Mouse (Mus musculus) cerebellum, adult 9-10 months (tissue): ENCODE measurements around the gene Plekha6.
"Not testable (repeated sequence)": the region's sequence is repeated elsewhere in the genome, so short reads cannot be mapped to it uniquely, and the experiment has no call there.

Experiments
- DNase-seq: peaks from one replicate; pipeline ENCODE4 v3.0.0; 2022

The Plekha6 gene

DNA sequence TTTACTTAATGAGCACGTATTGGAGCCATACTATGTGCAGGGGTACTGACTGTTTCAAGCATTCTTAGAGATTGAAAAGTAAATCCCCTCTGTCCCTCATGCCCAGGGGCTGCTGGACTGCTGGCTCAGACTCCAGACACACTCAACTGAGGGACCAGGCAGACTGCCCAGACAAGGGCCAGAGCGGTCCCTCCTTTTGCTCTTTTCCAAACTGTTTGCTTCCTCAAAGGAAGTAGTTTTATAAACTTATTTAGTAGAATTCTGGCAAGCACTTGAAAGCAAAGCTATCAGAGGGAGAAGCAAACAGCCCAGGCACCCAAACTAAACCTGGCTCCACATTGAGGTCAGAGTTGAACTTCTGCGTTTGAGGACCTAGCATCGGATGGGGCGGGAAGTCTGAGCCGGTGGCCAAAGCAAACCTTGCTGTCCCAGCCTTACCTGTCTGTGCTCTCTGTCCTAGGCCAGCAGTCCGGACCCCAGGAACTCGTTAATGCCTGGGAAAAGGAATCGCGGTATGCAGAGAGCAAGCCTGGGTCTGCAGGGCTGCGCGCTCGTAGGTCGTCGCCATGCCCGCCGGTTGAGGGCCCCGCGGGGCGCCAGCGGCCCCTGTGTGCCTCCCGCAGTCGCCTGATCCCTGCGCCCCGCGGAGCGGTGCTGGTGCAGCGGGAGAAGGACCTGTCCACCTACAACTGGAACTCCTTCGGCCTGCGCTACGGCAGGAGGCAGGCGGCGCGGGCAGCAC is 165.1 kb downstream of the Plekha6 start:
- no peak for DNase-seq

GRCm38 (mm10) chr1:133329638-133329964 is 165.6 kb downstream of the Plekha6 start:
- no peak for DNase-seq

GRCm38 (mm10) chr1:133331142-133331541 is 167.1 kb downstream of the Plekha6 start:
- no peak for DNase-seq

DNA sequence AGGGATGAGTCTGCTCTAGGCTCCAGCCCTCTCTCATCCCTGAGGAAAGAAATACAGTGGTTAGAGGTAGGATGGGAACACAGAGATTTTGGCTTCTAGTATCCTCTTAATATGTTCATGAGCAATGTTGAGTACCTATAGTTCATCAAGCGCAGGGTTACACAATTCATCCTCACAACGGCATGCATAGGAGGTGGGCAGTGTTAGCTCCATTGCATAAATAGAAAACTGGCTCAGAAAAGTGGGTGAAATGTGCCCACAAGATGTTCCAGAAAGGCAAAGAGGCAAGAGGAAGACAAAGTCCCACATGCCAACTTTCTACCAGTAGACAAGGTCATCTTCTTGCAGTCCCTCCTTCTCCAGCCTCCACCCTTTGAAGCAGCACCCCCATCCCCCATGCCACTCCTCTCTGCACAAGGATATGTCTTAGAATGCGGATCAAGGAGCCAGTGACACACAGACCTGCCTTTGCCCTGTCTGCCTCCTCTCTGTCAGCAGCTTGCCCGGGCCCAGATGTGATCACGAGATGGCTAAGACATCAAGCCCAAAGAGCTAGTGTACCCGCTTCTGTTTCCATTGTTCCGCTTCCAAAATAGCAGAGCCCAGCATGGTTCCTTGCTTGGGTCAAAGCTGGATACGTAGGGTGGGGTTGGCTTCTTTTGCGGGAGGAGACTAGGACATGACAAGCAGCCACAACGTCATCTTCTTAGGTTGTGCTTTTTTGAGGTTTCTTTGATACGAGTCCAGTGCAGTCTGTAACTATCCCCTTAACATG is 168.8 kb downstream of the Plekha6 start:
- DNase-seq: no peak

GRCm38 (mm10) chr1:133333937-133334336 is 169.9 kb downstream of the Plekha6 start:
- no peak for DNase-seq

DNA sequence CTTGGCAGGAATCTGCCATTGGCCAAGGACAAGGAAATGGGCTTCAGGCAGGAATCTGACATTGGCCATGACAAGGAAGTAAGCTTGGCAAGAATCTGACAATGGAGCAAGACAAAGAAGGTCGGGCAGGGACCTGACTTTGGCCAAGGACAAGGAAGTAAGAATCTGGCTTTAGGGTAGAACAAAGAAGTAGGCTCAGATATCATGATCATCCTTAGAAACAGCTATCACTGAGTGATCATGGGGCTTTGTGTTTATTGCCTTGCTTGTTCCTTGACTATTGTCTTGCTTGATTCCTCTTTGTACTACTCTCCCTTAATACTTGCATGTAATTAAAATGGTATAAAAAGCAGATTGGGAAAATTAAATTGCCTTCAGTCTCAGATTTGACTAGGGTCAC is 176.4 kb downstream of the Plekha6 start:
- DNase-seq: not testable (repeated sequence)

GRCm38 (mm10) chr1:133344357-133344756 is 180.3 kb downstream of the Plekha6 start:
- no peak for DNase-seq

DNA sequence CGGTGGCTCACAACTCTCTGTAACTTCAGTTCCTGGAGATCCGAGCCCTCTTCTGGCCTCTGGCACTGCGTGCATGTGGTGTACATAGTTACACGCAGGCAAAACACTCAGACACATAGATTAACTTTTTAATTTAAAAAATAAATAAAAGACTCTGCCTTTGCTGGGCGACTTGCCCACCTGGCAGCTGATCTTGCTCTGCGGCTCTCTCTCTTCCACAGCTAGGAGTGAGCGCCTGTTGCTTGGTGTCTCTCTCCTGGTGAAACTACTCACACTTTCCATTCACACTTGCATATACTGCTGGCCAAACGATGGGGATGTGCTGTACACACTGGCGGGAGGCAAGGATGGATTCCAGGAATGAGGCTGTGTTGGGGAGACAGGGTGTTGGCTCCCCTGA is 182.5 kb downstream of the Plekha6 start:
- DNase-seq: no peak

GRCm38 (mm10) chr1:133347226-133347625 is 183.2 kb downstream of the Plekha6 start:
- no peak for DNase-seq

DNA sequence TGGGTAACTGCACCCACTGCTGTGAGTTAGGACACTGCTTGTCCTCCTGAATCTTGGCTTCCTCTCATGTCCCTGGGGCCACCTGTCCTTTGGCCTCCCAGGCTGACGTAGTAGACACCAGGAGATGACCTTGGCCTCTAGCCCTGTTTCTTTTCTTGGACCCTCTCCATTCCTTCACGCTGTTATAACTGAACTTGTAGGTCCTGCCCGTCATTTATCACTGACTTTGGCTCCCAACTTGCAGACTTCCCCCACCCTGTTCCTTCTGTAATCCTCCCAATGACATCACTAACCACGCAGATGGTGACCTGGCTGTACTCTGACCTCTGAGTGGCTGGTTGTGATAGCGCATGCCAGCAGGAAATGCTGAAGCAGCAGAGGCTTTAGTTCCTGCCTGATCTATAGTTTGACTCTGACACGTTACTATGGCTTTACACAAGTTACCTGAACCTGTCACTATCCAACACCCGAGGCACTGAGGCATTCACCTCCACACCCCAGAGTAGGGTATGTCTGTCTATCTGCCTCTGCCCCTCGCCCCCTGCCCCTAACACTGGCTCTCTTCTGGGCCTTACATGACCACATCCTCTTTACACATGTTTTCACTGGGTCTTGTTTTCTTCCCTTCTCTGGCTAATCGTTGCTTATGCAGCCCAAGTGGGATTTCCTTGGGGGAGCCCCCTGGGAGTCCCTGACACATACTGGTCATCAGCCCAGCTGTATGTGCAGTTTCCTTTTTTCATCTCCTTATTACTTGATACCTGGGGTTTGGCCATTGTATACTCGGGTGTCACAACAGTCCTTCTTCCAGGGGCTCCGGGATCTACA is 183.9 kb downstream of the Plekha6 start:
- no peak for DNase-seq

DNA sequence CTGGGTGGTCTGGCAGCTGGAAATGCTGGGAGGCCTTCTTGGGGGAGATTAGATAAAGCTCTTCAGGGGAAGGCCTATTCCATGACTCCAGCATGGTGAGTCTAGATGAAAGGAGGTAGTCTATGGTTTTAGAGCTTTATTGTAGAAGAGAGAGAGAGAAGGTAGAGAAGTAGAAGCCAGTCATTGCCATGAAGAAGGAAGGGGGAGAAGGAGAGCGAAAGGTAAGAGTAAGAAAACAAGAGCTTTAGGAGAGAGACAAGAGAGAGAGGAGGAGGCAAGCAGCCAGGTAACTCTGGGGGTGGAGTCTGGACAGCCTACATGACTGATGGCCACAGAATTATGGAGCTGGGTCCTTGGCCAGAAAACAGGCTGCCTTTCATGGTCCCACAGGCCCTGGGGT is 186.2 kb downstream of the Plekha6 start, which contains the start of gene Ren1:
Gene Ren1, plus strand, starts transcription at position 301 of the 400 bp plus-strand sequence.
- DNase-seq: no peak

DNA sequence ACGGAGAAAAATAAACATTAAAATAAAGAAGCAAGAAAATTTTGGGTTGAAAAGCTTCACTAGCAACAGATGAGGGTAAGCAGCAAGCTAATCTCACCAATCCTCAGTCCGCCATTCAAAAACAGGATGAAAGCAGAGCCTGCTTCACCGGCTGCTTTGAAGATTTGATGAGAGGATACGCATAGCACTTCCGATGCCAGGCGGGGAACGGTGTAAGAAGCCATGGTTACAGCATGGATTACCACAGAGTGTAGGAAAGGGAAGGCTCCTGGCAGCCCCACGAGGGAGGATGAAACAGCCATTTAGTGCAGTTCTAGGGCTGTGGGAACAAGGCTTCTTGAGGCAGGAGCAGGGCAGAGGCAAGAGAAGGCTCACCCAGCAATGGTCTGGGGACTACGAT is 187.8 kb downstream of the Plekha6 start:
- no peak for DNase-seq
